Mouse (Mus musculus) layer of hippocampus, adult 9-11 months (tissue): ENCODE measurements around the gene Cwc22.

Experiments
- DNase-seq: peaks from one replicate; pipeline ENCODE4 v3.0.0; 2022

Gene Cwc22

GRCm38 (mm10) chr2:77962450-77963193, 16.4 kb upstream of the Cwc22 start:
- no peak for DNase-seq

- no peak for DNase-seq
Measured at GRCm38 (mm10) chr2:77961256-77961655, 15.1 kb upstream of the Cwc22 start.

GRCm38 (mm10) chr2:77960711-77961110, 14.5 kb upstream of the Cwc22 start:
- DNase-seq = no peak

- no peak for DNase-seq
Measured at GRCm38 (mm10) chr2:77959341-77959740, 13.2 kb upstream of the Cwc22 start.

GRCm38 (mm10) chr2:77951415-77951913, 5.3 kb upstream of the Cwc22 start:
- no peak for DNase-seq

- DNase-seq = no peak
Measured at GRCm38 (mm10) chr2:77950111-77950510, 3.9 kb upstream of the Cwc22 start.

GRCm38 (mm10) chr2:77949521-77949920, 3.3 kb upstream of the Cwc22 start:
- no peak for DNase-seq

- DNase-seq = no peak
Measured at GRCm38 (mm10) chr2:77948921-77949320, 2.7 kb upstream of the Cwc22 start.

- no peak for DNase-seq
Measured at GRCm38 (mm10) chr2:77948126-77948525, 2.0 kb upstream of the Cwc22 start.

- no peak for DNase-seq
Measured at GRCm38 (mm10) chr2:77947161-77947870, 1.1 kb upstream of the Cwc22 start.

GRCm38 (mm10) chr2:77944860-77945595, 1.1 kb downstream of the Cwc22 start:
- DNase-seq = no peak

- no peak for DNase-seq
Measured at GRCm38 (mm10) chr2:77944281-77944680, 1.9 kb downstream of the Cwc22 start.

- no peak for DNase-seq
Measured at GRCm38 (mm10) chr2:77941944-77942343, 4.2 kb downstream of the Cwc22 start.

- no peak for DNase-seq
Measured at GRCm38 (mm10) chr2:77938317-77938716, 7.9 kb downstream of the Cwc22 start.

GRCm38 (mm10) chr2:77937818-77938217, 8.4 kb downstream of the Cwc22 start:
- DNase-seq = no peak

- no peak for DNase-seq
Measured at GRCm38 (mm10) chr2:77934138-77934537, 12.0 kb downstream of the Cwc22 start.

GRCm38 (mm10) chr2:77933630-77934029, 12.5 kb downstream of the Cwc22 start:
- DNase-seq = peak; percentile 86

GRCm38 (mm10) chr2:77931958-77932357, 14.2 kb downstream of the Cwc22 start:
- DNase-seq = no peak

- no peak for DNase-seq
Measured at GRCm38 (mm10) chr2:77928352-77928751, 17.8 kb downstream of the Cwc22 start.

GRCm38 (mm10) chr2:77926468-77926867, 19.7 kb downstream of the Cwc22 start:
- DNase-seq = no peak

GRCm38 (mm10) chr2:77925997-77926396, 20.2 kb downstream of the Cwc22 start:
- DNase-seq = no peak

- DNase-seq = no peak
Measured at GRCm38 (mm10) chr2:77925187-77925924, 20.8 kb downstream of the Cwc22 start.

- DNase-seq = no peak
Measured at GRCm38 (mm10) chr2:77924003-77924402, 22.2 kb downstream of the Cwc22 start.
